Mouse (Mus musculus) embryonic fibroblast, embryonic 13.5 days (primary cell): Measurements from ENCODE around the gene Raly.

ENCODE experiments used
- CTCF ChIP-seq: IDR thresholded peaks from 2 replicates; pipeline ENCODE4 v1.5.1; 2011; ENCODE audit warnings: mild to moderate bottlenecking, control low read depth, low read length, moderate library complexity, borderline replicate concordance; ENCODE audit not compliant: insufficient read depth
- POLR2A ChIP-seq: IDR thresholded peaks from 2 replicates; pipeline ENCODE4 v1.6.1; 2011; ENCODE audit warnings: low read depth, mild to moderate bottlenecking, control low read depth, low read length, moderate library complexity

DNA sequence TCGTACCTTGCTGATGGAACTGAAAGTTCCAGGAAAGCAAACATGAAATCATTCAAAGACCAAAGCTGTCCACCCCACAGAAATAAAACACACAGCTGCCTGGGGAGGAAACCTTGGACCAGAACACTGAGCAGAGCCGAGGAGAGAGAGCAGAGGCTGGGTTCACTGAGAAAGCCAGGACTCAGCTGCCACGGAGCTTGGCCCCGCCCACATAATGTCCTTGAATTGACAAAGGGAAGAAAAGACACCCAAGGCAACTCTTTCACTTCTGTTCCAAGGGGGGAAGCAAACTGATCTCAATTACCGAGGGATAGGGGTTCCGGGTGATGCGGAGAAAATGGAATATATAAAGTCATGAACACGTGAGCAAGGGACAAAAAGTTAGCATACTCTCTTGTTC, 39.0 kb upstream of the Raly start:
- TF ChIP-seq POLR2A, result no peak
- no peak for TF ChIP-seq CTCF
